Mouse (Mus musculus): ENCODE data around the gene Kdm2b.

DNA sequence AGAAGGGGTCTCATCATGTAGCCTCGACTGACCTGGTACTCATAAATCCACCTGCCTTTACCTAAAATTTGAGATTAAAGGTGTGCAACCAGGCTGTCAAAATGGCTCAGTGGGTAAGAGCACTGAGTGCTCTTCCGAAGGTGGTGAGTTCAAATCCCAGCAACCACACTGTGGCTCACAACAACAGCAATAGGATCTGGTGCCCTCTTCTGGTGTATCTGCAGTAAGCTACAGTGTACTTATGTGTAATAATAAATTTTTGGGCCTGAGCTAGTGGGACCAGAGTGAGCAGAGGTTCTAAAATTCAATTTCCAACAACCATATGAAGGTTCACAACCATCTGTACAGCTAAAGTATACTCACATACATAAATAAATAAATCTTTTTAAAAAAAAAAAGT, 81.6 kb downstream of the Kdm2b start:
- TF ChIP-seq MYOG (IDR thresholded peaks at IDR 0.05; ENCODE audit: control insufficient read depth in 1 of 3, insufficient read depth in 1 of 3, insufficient read length in 2 of 3, low read depth in 2 of 3) (no peak), MAX (IDR thresholded peaks at IDR 0.05; ENCODE audit: low read depth) (no peak)
